Mouse (Mus musculus): Measurements from ENCODE around the gene 4930402F06Rik.

Gene 4930402F06Rik

GRCm38 (mm10) chr2:35412810-35413209 lies 15.8 kb upstream of the 4930402F06Rik start:
- no peak for DNase-seq

GRCm38 (mm10) chr2:35412246-35412645 lies 15.3 kb upstream of the 4930402F06Rik start:
- DNase-seq, result no peak

- DNase-seq, result peak; percentile 81
Measured at GRCm38 (mm10) chr2:35411640-35412190, 14.7 kb upstream of the 4930402F06Rik start.

GRCm38 (mm10) chr2:35409466-35409865 lies 12.5 kb upstream of the 4930402F06Rik start:
- DNase-seq, result peak; percentile 61

- DNase-seq, result peak; percentile 86
Measured at GRCm38 (mm10) chr2:35408409-35409110, 11.6 kb upstream of the 4930402F06Rik start.

GRCm38 (mm10) chr2:35407878-35408277 lies 10.9 kb upstream of the 4930402F06Rik start:
- DNase-seq, result peak; percentile 89

- DNase-seq, result peak; percentile 88
Measured at GRCm38 (mm10) chr2:35407266-35407665, 10.3 kb upstream of the 4930402F06Rik start.

DNA sequence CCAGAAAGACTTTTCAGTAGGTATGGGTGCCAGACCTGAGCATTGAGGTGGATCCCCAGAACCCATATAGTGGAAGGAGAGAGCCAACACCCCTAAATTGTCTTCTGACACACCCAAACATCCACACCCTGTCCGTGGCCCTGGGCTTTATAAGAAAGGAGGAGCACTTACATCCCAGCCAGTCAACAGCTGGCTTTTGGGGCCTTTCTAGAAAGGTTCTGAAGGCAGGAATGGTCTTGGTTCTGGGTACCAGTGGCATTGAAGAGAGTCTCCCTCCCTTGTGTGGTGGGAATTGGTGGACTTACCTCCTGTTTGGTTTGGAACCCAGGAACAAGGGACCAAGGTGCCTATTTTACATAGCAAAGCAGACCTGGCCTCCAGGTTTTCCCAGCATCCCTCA lies 9.6 kb upstream of the 4930402F06Rik start:
- DNase-seq, result peak; percentile 82

GRCm38 (mm10) chr2:35402391-35402790 lies 5.4 kb upstream of the 4930402F06Rik start:
- DNase-seq, result peak; percentile 84

GRCm38 (mm10) chr2:35400739-35401138 lies 3.8 kb upstream of the 4930402F06Rik start:
- peak; percentile 89 for DNase-seq

GRCm38 (mm10) chr2:35398184-35398828 lies 1.3 kb upstream of the 4930402F06Rik start:
- peak; percentile 91 for DNase-seq

GRCm38 (mm10) chr2:35397590-35398173 lies 707 bp upstream of the 4930402F06Rik start:
- peak; percentile 92 for DNase-seq

DNA sequence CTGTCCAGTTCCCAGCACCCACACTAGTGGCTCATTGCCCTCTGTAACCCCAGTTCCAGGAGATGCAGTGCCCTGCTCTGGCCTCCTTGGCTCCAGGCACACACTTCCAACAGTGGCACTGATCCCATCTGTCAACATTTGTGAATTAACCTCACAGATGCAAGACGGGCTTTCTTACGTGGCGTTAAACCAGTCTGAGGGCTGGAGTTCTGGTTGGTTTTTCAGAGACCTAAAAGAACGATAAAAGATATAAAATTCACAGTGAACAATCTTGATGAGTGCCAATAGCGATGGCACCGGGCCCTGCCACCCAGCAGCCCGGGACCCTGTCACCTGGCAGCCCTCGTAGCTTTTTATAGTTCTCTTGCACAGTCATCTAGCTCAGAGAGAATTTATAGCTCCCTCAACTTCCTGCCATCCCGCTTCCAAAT lies 11.5 kb downstream of the 4930402F06Rik start:
- peak; percentile 95 for DNase-seq

GRCm38 (mm10) chr2:35379306-35379705 lies 17.7 kb downstream of the 4930402F06Rik start:
- peak; percentile 71 for DNase-seq

DNA sequence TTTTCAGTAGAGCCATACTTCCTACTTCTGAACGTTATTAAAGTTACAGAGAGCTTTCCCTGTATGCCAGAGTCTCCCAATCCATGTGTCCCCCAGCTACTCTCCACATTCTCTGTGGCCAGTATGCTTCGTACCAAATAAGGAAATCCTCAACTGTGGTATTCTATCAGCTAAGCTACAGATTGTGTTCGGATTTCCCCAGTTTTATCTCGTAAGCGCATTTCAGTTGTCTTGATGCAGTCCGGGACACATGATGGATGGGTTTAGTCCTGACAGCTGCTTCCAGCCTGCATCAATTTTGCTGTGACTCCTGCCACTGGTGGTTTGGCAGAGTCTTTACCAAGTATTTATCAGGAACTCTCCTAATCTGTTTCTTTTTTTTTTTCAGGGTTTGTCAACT lies 19.4 kb downstream of the 4930402F06Rik start:
- DNase-seq, result peak; percentile 73

DNA sequence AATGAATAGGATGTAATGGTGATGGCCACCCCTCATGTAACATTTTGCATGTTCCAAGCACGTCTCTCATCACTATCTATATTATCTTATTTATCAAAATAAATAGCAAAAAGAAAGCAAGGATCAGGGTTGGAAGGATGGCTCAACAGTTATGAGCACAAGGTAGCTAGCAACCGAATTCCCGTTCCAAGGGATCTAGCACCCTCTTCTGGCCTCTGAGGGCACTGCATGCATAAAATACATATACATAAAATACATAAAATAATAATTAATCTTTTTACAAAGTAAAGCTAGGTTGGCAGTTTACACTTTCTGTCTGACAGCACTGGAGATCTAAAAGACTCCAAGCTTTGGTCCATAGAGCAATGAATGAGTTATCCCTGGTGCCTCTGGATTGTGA lies 24.0 kb downstream of the 4930402F06Rik start:
- peak; percentile 37 for DNase-seq

DNA sequence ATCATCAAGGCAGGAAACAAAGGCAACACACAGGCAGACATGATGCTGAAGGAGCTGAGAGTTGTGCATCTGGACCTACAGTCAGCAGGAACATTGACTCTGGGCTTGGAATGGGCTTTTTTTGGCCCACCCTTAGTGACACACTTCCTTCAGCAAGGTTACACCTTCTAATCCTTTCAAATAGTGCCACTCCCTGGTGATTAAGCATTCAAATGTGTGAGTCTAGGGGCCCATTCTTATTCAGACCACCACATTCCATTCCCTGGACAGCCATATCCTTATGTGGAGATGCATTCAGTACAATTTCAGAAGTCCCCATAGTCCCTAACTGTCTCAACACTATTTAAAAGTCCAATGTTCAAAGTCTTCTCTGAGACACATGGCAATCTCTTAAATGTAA lies 26.3 kb downstream of the 4930402F06Rik start:
- DNase-seq, result peak; percentile 40

- no peak for DNase-seq
Measured at GRCm38 (mm10) chr2:35367629-35368028, 29.3 kb downstream of the 4930402F06Rik start, which contains the start of gene 4930568D16Rik. Gene 4930568D16Rik (minus strand): TSS chr2:35367729.

- DNase-seq, result peak; percentile 71
Measured at GRCm38 (mm10) chr2:35349184-35349583, 47.8 kb downstream of the 4930402F06Rik start.

DNA sequence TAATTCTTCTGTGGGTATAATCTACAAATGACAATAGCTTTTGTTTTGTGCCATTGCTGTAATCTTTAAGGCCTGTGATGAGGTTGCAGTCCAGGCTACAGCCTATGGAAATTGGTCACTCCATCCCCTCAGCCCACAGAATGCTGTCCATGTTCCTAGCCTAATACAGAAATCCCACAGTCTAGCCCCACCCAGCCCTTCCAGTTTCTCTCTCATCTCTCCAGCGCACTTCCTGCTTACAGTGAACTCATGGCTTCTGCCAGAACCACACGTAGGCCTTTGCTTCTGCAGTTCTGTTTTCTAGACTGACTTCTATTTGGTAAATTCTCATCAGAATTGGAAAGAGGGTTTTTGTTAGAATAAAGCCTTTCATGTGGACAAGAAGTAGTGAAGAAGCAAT lies 51.0 kb downstream of the 4930402F06Rik start:
- DNase-seq, result peak; percentile 93

DNA sequence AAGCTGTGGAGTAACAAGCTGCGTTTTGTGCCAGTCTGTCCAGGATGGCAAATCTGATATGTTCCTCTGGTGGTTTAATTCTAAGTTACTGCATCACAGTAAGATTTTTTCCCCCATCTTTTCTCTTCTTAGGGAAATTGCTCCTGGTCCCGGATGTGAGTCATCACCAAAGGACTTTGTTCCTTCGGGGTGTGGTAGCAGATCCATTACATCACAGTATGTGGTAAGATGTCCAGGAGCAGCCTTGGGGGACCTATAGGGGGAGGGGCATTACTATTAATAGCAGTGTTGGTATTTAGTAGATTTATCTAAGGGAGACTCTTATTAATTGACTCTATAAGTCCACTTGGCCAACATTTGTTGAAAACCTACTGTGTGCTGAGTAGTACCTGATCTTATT lies 54.4 kb downstream of the 4930402F06Rik start:
- peak; percentile 91 for DNase-seq

GRCm38 (mm10) chr2:35338707-35339106 lies 58.3 kb downstream of the 4930402F06Rik start:
- peak; percentile 95 for DNase-seq

- peak; percentile 55 for DNase-seq
Measured at GRCm38 (mm10) chr2:35338036-35338435, 58.9 kb downstream of the 4930402F06Rik start.
